Mouse (Mus musculus) limb, embryonic 15.5 days (tissue): ENCODE data around the gene Asf1a. TPM values are rescaled to one million over a fixed set of nuclear protein-coding genes. Genes with fewer than 3 reads are reported as not detected.
"Not testable (repeated sequence)": the region's sequence is repeated elsewhere in the genome, so short reads cannot be mapped to it uniquely, and the experiment has no call there.

ENCODE experiments used
- ATAC-seq: fragments of 200-750 bp; cut with Nextera tagmentation; 2 replicates; pipeline ENCODE4 v1.8.0; 2017; ENCODE audit warnings: low read depth, moderate TSS enrichment; ENCODE audit not compliant: insufficient number of reproducible peaks, low FRiP score, low TSS enrichment
- H3K27ac ChIP-seq: fragments of 300-500 bp; sonication (generic); 2 replicates; pipeline ENCODE4 v1.5.1; 2015; ENCODE audit warnings: moderate library complexity, mild to moderate bottlenecking, inconsistent platforms
- H3K27me3 ChIP-seq: fragments of 300-500 bp; sonication (generic); 2 replicates; pipeline ENCODE4 v1.6.1; 2015; ENCODE audit warnings: inconsistent platforms
- H3K36me3 ChIP-seq: fragments of 300-500 bp; sonication (generic); 2 replicates; pipeline ENCODE4 v1.6.1; 2015; ENCODE audit warnings: inconsistent platforms
- H3K4me1 ChIP-seq: fragments of 300-500 bp; sonication (generic); 2 replicates; pipeline ENCODE4 v1.6.1; 2015; ENCODE audit warnings: inconsistent platforms
- H3K4me2 ChIP-seq: fragments of 300-500 bp; sonication (generic); 2 replicates; pipeline ENCODE4 v1.6.1; 2015; ENCODE audit warnings: mild to moderate bottlenecking, inconsistent platforms
- H3K4me3 ChIP-seq: fragments of 300-500 bp; sonication (generic); 2 replicates; pipeline ENCODE4 v1.5.1; 2015; ENCODE audit warnings: mild to moderate bottlenecking, inconsistent platforms
- H3K9ac ChIP-seq: fragments of 300-500 bp; sonication (generic); 2 replicates; pipeline ENCODE4 v1.6.1; 2015; ENCODE audit warnings: inconsistent platforms
- H3K9me3 ChIP-seq: fragments of 300-500 bp; sonication (generic); 2 replicates; pipeline ENCODE4 v1.6.1; 2016; ENCODE audit warnings: inconsistent platforms
- WGBS: fragments of 180-500 bp; shearing (Covaris S2); methylation state at CpG from one replicate; pipeline ENCODE4 v1.1.7; 2015; 5-methylcytosine and 5-hydroxymethylcytosine counted together
- polyA plus RNA-seq: library from polyadenylated mRNA; unstranded; fragments of >200 nt; fragmentation: Nextera tagmentation; extraction: Ambion mirVana; gene quantifications from 2 replicates; pipeline ENCODE4 v1.2.1, GENCODE M21; 2015

Gene Asf1a
- polyA plus RNA-seq, 1 experiment from 2014 or later: 89.4 TPM

DNA sequence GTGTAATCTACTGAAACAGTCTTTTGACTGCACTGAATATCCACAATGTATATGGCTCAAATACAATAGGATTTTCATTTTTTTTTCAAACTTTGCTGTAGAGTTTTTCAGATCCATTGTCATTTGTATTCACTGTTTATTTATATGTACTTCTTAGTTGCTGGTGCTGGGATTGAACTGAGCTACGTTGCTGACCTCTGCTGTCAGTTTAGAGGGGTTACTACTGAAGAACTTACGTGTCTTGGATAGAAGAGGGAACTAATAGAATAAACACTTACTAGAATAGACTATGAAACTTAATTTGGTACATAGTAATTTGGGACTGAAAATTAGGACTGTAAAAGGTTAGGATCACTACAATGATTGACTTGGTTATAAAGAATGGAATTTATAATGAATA lies 8.8 kb downstream of the Asf1a start:
- Histone ChIP-seq H3K9me3 (no peaks in the 10 kb centered on the region), H3K36me3 (peaks cover 44% of the 10 kb centered on the region), H3K4me1 (no peaks in the 10 kb centered on the region), H3K9ac (no peak overlapping the region), H3K4me3 (no peak overlapping the region), H3K4me2 (no peak overlapping the region), H3K27ac (no peak overlapping the region), H3K27me3 (no peaks in the 10 kb centered on the region)
- no peak for ATAC-seq
- WGBS: 67% methylated on average over 2 of the region's 2 CpGs

DNA sequence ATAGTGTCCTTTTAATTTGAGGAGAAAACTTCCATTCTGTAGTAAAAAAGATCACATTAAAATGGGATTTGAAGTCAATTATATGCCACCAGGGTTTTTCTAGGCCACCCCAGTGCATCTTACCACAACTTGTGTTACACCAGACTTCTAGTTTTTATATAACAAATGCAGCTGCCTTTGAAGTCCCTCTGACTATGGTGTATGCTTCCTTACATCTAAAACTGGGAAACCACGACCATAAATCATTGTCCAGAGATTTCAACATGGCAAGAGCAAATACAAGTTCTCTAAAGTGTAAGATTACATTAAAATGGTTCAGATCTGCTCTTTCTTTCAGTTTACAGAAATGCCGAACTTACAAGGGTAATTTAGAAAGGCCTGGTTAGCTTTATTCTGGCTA lies 11.7 kb downstream of the Asf1a start:
- Histone ChIP-seq H3K4me2 (no peak overlapping the region), H3K9ac (no peak overlapping the region), H3K9me3 (no peaks in the 10 kb centered on the region), H3K4me3 (no peak overlapping the region), H3K27ac (no peak overlapping the region), H3K27me3 (no peaks in the 10 kb centered on the region), H3K4me1 (no peaks in the 10 kb centered on the region), H3K36me3 (peaks cover 58% of the 10 kb centered on the region)
- ATAC-seq: no peak
- 59% methylated on average over 2 of the region's 2 CpGs for WGBS

DNA sequence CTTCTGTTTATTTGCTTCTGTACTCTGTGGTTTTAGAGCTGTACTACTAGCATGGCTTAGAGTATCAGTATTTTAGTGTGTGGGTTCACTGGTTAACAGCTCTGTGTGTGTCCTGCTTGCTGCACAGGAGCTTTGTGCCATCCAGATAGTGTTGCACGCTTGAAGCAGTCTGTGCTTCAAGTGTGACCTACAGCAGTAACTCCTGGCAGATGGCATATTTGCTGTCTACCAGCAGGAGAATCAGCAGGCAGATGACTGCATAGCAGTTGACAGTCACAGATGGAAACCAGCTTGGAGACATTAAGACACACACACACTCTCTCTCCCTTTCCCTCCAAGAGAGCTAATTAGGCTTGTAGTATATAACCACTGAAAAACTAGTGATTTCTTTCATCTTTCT lies 15.6 kb downstream of the Asf1a start:
- Histone ChIP-seq H3K4me3 (no peak overlapping the region), H3K9ac (no peak overlapping the region), H3K36me3 (peaks cover 59% of the 10 kb centered on the region)

DNA sequence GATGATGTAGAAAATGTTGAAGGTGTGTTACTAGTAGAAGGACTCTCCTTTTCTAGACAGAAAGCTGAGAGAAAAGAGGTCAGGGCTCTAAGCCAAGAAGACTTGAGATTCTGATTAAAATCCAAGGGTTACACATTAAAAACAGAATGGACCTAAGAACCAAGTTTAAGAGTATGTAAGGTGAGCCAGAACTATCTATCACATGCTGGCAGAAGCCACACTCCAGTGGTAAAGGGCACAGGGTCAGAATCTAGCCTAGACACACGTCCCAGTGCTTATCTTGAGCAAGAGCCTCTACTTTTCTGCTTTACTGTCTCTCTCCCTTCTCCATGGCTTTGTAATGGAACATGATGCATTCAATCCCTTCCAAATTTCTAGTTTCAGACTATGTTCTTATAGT lies 17.4 kb downstream of the Asf1a start:
- H3K27ac ChIP-seq: no peak overlapping the region
- H3K36me3 ChIP-seq: peaks cover 52% of the 10 kb centered on the region
- ATAC-seq: no peak
- H3K9ac ChIP-seq: no peak overlapping the region
- H3K4me3 ChIP-seq: no peak overlapping the region
- no peaks in the 10 kb centered on the region for H3K9me3 ChIP-seq
- 90% methylated on average over 1 of the region's 1 CpGs for WGBS
- H3K4me2 ChIP-seq: no peak overlapping the region
- H3K27me3 ChIP-seq: no peaks in the 10 kb centered on the region
- H3K4me1 ChIP-seq: no peaks in the 10 kb centered on the region

More for the DNA sequence above, 15.6 kb downstream of the Asf1a start:
- Histone ChIP-seq H3K4me1 (no peaks in the 10 kb centered on the region), H3K4me2 (no peak overlapping the region), H3K27ac (no peak overlapping the region), H3K9me3 (no peaks in the 10 kb centered on the region), H3K27me3 (no peaks in the 10 kb centered on the region)
- WGBS: 59% methylated on average over 1 of the region's 1 CpGs
- no peak for ATAC-seq

DNA sequence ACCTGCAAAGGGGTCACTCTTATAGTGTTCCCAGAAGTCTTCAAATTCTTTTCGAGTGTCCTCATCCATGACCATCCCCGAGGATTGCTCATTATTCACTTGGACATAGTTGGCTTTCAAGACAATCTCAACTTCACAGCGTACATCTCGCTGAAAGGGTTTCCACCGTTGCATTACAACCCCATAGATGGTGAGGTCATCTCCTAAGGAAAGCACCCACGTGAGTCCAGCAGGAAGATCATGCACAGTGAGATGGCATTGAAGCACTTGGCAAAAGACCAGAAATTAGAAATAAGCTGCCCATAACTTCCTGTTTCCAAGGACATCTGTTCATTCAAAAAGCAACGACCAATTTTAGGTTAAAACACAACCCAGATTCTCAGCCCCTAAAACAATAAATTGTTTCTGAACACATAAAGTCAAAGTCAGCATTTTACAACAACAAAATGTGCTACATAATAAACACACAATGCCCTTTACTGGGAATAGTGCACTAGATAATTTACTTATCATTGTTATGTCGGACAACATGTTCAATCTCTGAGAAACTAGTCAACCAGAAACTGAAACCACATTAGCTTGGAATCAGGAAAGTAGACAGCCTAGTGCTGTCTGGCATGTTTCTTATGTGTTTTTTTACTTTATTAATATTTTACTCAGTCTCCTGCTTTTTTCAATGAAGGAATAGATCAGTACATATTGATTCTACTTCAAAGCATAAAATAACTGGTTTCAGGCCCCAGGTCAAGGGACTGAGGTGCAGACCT lies 19.5 kb downstream of the Asf1a start:
- no peak for ATAC-seq
- no peak overlapping the region for H3K4me2 ChIP-seq
- peaks cover 44% of the 10 kb centered on the region for H3K36me3 ChIP-seq
- no peak overlapping the region for H3K9ac ChIP-seq
- no peaks in the 10 kb centered on the region for H3K9me3 ChIP-seq
- H3K4me1 ChIP-seq: no peaks in the 10 kb centered on the region
- 86% methylated on average over 8 of the region's 8 CpGs for WGBS
- no peaks in the 10 kb centered on the region for H3K27me3 ChIP-seq
- no peak overlapping the region for H3K27ac ChIP-seq
- H3K4me3 ChIP-seq: no peak overlapping the region

DNA sequence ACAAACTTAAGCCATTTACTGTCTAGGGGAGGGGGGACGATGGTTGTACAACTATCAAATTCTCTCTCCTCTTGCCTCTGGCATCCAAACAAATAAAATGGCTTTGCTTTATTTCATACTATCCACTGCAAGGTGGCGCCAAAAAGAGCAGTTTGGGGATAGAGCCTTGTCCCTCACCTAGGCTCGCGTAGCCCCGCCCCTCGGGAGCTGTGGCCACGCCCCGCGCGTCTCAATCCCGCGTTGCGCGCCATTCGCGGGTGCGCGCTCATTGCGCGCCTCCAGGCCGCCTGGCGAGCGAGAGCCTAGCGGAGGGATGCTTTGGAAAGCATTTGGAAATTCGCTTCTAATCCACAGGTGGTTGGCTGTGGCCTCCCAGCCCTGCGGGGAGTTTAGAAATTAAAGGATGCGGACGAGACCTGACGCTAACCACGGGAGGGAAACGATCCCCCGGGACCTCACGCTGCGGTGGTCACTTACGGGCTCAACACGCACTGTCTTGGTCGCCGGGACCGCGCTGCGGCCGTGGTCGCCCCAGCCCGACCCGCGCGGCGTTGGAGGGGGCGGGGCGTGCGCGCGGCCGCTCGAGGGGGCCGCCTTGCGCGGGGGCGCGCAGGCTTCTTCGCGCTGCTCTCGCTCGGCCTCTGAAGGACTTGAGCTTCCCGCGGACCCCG lies 32.8 kb downstream of the Asf1a start:
- Histone ChIP-seq H3K9ac (peak overlapping the region; percentile 68), H3K4me3 (peak overlapping the region; percentile 79), H3K27ac (peak overlapping the region; percentile 95), H3K36me3 (peaks cover 9% of the 10 kb centered on the region), H3K27me3 (no peaks in the 10 kb centered on the region), H3K9me3 (no peaks in the 10 kb centered on the region), H3K4me2 (peak overlapping the region; percentile 52), H3K4me1 (peaks cover 6% of the 10 kb centered on the region; the same call in 1 of the 2 replicates)
- peak; percentile 68 for ATAC-seq
- under 1% methylated on average over 66 of the region's 67 CpGs for WGBS

DNA sequence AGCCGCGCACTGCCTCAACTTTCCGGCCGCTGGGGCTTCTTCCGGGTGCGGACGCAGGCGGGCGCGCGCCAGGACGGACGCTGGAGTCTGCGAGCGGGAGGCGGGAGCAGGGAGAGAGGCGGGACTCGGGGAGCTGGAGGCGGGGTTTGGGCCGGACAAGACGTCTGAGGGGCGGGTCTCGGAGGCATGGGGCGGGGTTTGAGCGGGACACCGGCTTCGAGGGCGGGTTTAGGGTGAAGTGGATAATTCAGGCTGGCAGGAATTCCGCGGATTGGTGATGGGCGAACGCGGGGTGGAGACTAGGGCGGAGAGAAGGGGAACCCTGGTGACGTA lies 33.3 kb downstream of the Asf1a start:
- Histone ChIP-seq H3K9ac (peak overlapping the region; percentile 68), H3K36me3 (peaks cover 9% of the 10 kb centered on the region), H3K4me1 (peaks cover 6% of the 10 kb centered on the region; the same call in 1 of the 2 replicates), H3K4me3 (peak overlapping the region; percentile 79), H3K27ac (peak overlapping the region; percentile 95), H3K27me3 (no peaks in the 10 kb centered on the region), H3K4me2 (peak overlapping the region; percentile 52), H3K9me3 (no peaks in the 10 kb centered on the region)
- ATAC-seq: peak; percentile 95
- 0% methylated on average over 35 of the region's 35 CpGs for WGBS

DNA sequence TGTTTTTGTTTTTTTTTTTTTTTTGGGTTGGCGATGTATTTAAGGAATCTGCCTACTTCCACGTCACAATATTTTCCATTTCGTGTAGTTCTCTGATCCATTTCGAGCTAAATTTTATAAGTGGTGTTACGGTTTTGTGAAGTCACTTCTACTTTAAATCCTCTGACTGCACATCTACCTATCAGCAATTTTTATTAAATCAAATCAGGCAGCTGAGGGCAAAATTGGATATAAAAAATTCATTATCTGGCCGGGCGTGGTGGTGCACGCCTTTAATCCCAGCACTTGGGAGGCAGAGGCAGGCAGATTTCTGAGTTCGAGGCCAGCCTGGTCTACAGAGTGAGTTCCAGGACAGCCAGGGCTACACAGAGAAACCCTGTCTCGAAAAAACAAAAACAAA lies 33.8 kb downstream of the Asf1a start, which contains the start of gene Mcm9:
Gene Mcm9, minus strand, starts transcription at position 101 of the 400 bp plus-strand sequence.
- Histone ChIP-seq H3K9ac (peak within 1 kb of the TSS; percentile 68), H3K4me3 (peak within 1 kb of the TSS; percentile 79), H3K4me2 (peak within 1 kb of the TSS; percentile 52), H3K27ac (peak within 1 kb of the TSS; percentile 95)
- 54% methylated on average over 10 of the region's 10 CpGs for WGBS
- not testable (repeated sequence) for H3K4me1 ChIP-seq, ATAC-seq, H3K36me3 ChIP-seq, H3K27me3 ChIP-seq, H3K9me3 ChIP-seq

DNA sequence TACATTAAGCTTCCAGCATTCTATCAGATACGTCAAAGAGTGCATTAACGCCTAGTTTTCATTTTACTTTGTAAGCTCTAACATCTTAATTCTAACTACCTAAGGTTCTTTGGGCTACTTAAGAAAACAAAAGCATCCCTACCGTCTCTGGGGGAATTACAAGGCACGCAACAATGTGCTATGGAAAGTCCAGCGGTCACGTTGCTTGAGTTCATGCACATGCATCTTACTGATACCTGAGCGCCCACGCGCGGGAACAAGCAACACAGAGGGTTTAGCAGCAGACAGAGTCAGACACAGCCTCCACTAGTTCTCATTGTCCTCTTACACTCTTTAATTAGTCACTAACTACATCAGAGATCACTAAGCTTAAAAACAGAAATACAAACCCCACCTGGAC lies 37.6 kb downstream of the Asf1a start:
- Histone ChIP-seq H3K27ac (no peak overlapping the region), H3K36me3 (no peaks in the 10 kb centered on the region), H3K4me3 (no peak overlapping the region), H3K9ac (no peak overlapping the region), H3K27me3 (no peaks in the 10 kb centered on the region), H3K4me2 (no peak overlapping the region), H3K9me3 (no peaks in the 10 kb centered on the region), H3K4me1 (no peaks in the 10 kb centered on the region)
- ATAC-seq: no peak
- WGBS: 87% methylated on average over 10 of the region's 10 CpGs

DNA sequence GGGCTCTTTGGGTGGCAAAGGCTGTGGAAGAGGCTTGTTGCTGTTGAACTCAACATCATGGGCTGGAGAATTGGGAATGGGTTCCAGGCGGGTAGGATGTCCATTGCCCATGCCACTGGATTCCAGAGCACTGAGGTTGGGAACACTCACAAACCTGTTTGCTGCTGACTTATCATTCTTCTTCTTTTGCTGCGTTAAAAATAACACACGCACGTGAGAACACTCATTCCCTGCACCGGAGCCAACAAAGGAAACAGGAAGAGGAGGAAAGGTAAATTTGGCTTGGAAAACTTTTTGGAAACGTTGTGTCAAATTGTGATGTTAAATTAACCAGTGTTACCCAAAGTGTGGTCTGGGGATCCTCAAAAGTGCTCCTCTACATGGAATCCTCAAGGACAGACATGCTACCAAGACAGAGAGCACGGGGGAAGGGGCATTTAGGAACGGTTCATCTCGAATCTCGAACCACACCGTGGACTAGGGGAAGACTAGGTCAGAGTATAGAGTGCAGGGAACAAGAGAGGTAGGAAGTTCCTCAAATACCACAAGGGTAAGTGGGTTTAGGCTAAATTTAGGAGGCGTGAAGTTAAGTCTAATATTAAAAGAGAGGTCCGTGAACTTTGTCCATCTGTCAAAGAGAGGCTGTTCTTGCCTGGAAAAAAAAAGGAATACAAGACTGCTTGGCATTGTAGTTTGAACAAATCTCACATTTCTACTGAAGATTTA lies 38.9 kb downstream of the Asf1a start:
- H3K27me3 ChIP-seq: no peaks in the 10 kb centered on the region
- no peak for ATAC-seq
- no peaks in the 10 kb centered on the region for H3K4me1 ChIP-seq
- H3K9me3 ChIP-seq: no peaks in the 10 kb centered on the region
- no peak overlapping the region for H3K4me2 ChIP-seq
- 79% methylated on average over 13 of the region's 13 CpGs for WGBS
- no peaks in the 10 kb centered on the region for H3K36me3 ChIP-seq
- no peak overlapping the region for H3K27ac ChIP-seq
- H3K4me3 ChIP-seq: no peak overlapping the region
- H3K9ac ChIP-seq: no peak overlapping the region

DNA sequence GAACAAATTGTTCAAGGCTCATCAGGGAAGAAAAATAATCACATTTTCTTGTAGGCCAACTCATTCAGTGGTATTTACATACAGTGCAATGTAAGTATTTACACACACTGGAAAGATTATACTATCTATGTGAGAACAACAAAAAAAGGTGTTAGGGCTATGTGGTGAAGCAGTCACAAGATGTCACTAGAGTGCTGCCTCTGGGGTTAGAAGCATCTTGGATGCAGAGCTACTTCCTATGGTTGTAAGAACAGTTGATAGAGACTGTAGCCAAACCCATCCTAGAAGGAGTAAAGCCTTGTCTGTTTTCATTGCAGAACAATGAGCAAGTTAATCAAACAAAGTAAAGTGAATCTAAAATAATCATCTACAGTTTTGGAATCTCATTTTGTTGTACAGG lies 45.0 kb downstream of the Asf1a start:
- Histone ChIP-seq H3K4me3 (no peak overlapping the region), H3K36me3 (no peaks in the 10 kb centered on the region), H3K4me1 (no peaks in the 10 kb centered on the region), H3K27me3 (no peaks in the 10 kb centered on the region), H3K9ac (no peak overlapping the region), H3K9me3 (no peaks in the 10 kb centered on the region), H3K4me2 (no peak overlapping the region), H3K27ac (no peak overlapping the region)
- ATAC-seq: no peak

DNA sequence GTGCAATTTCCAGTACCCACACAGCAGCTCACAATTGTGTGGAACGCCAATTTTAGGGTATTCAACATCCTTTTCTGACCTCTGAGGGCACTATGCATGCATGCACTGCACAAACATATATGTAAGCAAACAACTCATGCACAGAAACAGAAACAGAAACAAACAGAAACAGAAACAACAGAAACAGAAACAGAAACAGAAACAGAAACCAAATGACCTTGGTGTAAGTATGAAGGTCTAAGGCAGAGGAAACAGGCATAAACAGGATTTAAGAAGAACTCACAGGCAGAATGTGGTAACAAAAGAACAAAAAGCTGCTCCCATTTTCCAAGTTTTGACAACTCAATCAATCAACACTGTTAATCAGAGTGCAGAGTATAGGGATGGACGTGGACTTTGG lies 54.1 kb downstream of the Asf1a start:
- WGBS: 79% methylated on average over 2 of the region's 2 CpGs
- no peak overlapping the region for H3K27ac ChIP-seq
- H3K4me1 ChIP-seq: no peaks in the 10 kb centered on the region
- no peaks in the 10 kb centered on the region for H3K9me3 ChIP-seq
- no peak for ATAC-seq
- H3K4me2 ChIP-seq: no peak overlapping the region
- no peaks in the 10 kb centered on the region for H3K27me3 ChIP-seq
- no peak overlapping the region for H3K9ac ChIP-seq
- peaks cover 4% of the 10 kb centered on the region; the same call in 1 of the 2 replicates for H3K36me3 ChIP-seq
- H3K4me3 ChIP-seq: no peak overlapping the region
